Mouse (Mus musculus): ENCODE measurements around the gene Islr2.
A peak's percentile ranks its signal among the peaks of the same experiment; 100 is the strongest.

The Islr2 gene

DNA sequence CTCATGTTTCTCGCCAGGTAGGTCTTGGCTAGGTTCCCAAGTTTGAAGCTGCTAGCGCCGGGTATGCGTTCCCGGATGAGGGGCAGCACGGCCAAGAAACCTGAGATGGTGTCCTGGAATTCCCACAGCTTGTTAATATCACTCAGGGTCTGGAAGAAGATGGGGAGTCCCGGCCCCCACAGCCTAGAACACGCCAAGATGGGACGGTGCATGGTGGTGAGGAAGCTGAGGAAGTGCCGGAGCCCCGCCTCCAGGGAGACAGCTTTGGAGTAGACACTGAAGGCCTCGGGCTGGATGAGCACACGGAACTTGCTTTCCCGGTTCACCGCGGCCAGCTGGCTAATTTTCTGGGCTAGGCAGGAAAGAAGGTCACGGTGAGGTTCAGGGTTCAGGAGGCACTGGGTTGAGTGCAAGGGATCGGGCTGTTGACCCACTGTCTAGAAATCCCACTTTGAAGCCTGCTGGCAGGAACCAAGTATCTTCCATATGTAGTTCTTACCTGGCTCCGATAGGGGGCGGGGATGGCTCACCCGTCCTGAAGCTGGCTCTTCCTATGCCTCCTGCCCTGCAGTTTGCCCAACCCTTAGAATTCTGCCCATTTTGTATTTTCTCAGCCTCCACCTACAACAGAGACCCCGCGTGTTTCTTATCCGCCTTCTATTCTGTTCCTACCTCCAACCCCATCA, 16.2 kb upstream of the Islr2 start:
- peak; percentile 37 for DNase-seq

DNA sequence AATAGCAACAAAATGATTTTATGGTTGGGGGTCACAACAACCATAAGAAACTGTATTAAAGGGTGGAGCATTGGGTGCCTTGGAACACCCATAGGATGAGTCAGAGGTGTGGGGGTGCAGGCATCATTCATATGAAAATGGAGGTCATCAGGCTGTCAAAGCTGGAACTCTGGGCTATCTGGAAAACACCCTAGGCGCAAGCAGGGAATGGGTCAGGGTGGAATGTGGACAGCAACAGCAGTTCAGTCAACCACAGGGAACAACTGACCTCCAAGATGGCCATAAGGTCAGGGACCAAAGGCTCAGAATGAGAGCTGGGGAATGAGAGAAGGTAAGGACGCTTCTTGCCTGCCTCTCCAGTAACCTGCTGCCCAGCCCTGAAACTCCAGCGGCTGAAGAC, 14.4 kb upstream of the Islr2 start:
- no peak for DNase-seq

- no peak for DNase-seq
Measured at GRCm38 (mm10) chr9:58216402-58216801, 12.3 kb upstream of the Islr2 start.

- DNase-seq = no peak
Measured at GRCm38 (mm10) chr9:58214519-58215180, 10.5 kb upstream of the Islr2 start.

DNA sequence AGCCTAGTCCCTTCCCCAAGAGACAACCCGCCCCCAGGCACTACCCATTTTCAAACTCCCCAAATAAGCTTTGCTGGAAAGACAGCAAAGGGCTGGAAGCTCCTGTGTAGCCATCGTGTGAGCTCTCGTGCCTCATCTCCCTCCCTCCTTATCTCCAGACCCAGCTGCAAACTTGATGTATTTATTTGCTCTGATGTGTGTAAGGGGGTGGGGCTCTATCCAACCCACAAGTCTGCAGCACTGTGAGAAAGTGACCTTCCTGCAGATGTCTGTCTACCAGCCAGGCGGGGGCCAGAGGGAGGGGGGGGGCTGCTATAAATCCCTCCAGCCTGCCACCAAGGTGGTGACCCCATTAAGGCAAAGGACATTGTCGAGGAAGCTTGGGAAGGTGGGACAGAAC, 9.7 kb upstream of the Islr2 start:
- no peak for DNase-seq

GRCm38 (mm10) chr9:58213377-58213776, 9.3 kb upstream of the Islr2 start:
- DNase-seq = no peak

DNA sequence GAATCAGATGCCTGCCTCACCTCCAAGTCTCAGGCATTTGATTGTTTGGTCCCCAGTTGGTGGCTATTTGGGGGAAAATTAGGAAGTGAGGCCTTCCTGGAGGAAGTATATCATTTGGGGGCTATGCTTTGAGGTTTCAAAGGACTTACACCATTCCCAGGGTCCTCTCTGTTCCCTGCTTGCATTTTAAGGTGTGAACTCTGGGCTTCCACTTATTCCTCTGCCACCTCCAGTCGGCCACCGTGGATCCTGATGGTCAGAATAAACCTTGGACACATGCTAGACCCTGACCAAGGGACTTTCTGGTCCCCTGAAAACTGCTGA, 6.1 kb upstream of the Islr2 start:
- DNase-seq = no peak

GRCm38 (mm10) chr9:58209462-58210303, 5.6 kb upstream of the Islr2 start:
- peak; percentile 38 for DNase-seq

GRCm38 (mm10) chr9:58206013-58206412, 1.9 kb upstream of the Islr2 start:
- no peak for DNase-seq

GRCm38 (mm10) chr9:58204448-58205000, 405 bp upstream of the Islr2 start:
- peak; percentile 88 for DNase-seq

DNA sequence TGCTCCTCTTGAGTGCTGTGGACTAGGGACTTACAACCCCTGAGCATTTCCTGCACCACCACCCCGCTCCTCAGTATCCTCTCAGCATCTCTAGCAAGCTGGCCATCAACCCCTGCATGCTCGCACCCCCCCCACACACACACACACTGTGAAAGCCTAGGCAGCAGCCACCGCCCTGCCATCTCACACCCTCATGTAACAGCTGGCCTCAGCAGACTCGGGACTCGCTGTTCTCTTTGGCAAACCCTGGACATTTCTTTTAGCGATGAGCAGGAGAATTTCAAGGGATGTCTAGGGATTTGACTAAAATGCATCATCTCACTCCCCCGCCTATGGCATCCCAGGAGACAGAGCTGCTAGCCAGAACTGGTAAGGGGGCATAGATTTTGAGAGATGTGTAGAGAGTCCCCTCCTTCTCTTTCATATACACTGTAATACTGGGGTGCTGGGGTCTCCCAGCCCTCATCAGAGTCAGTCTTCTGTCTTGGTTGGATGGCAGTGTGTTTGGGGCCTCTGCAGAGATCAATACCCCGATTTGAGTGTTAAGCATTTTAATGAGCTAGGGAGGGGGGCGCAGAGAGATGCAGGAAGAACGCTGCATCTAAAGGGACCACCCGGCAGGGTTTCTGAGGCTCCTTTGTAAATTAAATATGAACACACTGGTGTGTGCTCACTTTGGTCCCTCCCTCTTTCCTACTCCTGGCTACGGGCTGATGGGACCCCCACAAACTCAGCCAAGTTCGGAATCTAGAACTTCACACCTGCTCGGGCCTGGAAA, 1.3 kb downstream of the Islr2 start:
- DNase-seq = peak; percentile 85

- DNase-seq = peak; percentile 50
Measured at GRCm38 (mm10) chr9:58201861-58202549, 2.1 kb downstream of the Islr2 start.

DNA sequence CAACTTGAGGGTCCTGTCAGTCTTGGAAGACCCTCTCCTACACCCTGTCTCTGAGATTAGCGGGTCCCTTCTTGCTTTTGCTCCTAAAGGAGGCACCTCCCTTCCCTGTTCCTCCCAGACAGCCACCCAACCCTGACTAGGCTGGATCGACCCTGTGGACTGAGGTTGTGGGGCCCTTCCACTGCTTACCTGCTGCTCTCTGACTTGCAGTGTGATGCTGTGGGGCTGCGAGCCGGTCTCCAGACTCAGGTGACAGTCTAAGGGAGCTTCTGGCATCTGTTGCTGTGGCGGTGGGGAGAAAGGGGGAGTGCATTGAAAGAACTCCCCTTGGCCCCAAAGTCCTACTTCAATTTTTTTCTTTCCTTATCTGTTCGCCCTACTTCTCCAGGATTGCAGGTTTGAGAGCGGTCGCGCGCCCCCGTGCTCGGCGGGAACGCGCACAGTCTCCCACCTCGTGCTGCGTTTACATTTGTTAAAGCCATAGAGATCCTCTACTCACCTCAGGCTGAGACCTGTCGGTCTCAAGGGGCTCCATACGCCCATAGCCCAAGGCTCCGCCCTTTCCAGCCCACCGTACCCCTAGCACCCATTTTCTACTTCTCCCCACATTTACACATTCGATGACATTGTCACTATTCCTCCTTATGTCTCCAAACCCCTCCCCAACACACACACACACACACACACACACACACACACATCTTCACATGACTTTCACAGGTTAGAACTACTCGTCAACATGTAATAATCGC, 2.9 kb downstream of the Islr2 start:
- peak; percentile 33 for DNase-seq

DNA sequence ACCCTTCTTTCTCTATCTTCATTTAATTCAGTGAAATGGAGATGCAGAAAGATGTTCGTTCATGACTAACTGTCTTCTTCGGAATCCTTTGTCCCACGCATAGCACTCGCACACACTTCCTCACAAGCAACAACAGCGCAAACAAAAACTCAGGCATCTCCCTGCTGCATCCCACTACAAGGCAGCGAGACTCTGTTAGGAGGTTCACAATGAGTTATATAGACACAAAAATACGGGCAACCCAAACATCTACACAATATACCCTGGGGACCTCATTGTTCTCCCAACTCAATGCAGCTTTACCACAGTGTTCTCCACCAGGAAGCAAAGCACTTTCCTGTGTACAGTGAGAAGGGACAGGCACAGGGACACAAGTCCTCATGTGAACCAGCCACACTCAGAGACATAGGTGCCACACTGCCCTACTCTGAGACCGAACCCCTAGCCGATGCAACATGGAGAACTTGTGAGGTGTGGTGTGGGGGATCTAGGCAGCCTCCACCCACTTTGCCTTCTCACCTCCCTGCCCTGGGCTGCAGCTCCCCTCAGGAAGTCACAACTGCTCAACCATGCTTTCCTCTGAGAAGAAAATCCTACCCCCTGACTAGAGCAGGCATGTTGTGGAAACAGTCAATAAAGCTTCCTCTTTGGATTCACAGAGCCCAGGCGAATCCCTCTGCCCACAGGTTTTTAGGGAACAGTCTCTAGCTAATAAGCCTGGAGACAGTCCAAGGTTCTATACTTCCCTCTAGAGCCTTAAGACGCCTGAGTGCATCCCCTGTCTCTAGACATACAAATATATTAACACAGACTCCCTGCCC, 3.6 kb downstream of the Islr2 start:
- DNase-seq = peak; percentile 52

DNA sequence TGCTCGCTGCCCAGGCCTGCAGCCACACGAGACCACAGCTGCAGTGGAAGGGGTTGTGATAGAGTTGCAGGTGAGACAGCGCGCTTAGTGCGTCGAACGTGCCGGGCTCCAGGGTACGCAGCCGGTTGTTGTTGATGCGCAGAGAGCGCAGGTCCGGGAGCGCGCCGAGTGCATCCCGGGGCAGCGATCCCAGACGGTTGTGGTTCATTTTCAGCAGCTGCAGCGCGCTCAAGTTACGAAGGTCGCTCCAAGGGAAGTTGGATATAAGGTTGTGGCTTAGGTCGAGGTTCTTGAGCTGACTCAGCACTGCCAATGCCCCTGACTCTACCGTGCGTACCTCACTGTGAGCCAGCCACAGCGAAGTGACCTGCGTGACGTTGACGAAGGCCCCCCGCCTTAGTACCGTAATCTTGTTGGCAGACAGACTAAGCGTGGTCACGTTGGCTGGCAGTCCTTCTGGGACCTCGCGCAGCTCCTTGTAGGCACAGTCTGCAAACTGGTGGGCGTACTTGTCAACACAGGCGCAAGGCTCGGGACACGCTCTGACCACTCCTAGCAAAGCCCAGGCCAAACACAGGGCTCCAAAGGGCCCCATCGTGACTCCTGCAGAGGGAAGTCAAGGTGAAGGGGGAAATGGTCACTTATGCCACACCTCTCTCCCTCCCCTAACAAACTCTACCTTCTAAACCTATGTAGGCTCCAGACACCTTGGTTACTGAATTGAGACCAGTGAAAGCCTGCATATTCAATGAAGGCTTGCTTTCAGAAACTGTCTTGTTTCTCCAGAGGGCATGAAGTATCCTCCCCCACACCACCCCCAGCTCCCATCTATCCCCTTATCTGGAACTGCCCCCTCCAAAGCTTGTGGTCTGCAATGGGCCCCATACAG, 4.5 kb downstream of the Islr2 start:
- peak; percentile 47 for DNase-seq

DNA sequence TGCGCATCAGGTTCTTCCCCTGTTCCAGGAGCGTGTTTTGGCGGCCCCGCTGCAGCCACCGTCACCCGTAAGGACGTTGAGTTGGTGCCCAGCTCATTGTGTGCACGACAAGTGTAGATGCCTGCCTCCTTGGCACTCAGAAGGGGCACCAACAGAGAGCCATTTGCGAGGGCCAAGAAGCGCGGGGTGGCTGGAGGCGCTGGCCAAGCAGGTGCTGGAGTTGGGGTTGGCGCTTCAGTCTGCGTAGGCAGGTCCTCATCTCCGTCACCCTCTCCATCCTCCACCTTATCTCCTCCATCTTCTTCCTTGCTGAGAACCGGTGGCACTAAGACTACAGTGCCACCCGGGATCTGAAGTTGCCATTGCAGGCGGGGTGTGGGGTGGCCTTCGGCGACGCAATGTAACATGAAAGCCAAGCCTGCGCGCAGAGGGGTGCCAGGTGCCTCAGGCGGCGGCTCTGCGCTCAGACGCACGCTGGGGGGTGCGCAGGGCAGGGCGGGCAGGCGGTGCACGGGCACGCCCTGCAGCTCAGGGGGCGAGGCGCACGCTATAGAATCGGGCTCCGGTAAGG, 5.2 kb downstream of the Islr2 start:
- DNase-seq = peak; percentile 51

DNA sequence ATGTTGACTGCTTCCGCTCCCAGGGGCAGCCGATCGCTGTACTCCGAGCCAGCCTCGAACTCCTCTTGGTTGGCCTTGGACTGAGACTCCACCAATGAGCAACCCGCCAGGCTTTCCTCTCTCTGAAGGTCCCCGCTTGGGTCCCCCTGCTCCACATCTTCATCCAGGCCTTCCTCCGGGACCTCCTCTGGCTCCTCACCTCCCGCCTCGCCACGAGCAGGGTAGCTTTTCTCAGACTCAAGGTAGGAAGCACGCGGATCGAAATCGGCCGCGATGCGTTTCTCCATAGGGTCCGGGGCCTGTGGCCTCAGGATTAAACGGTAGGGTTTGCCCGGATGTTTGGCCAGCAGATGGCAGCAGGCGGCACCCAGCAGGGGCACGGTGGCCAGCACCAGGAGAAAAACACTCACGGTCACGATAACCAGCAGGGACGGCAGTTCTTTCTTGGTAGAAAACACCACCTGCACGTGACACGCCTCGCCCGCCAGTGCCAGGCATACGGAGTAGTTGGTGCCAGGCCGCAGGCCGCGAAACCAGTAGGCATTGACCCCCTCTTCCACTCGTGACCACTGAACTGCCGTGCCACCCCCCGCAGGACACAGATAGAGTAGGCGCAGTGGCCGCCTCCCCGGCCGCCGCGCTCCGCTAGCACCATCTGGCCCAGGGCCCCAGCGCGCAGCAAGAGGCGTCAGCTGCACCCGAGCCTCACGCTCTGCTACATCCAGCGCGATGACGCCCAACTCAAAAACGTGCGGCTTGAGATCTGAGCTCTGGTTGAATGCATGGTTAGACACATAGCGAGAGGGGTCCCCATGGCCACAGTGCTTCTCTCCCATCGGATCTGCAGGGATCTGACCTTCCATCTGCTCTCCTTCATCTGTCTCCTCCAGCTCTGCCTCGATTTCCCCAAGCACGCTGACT, 6.1 kb downstream of the Islr2 start:
- peak; percentile 62 for DNase-seq
